Mouse (Mus musculus): ENCODE data around the gene Nrxn1. TPM values are rescaled to one million over a fixed set of nuclear protein-coding genes. Genes with fewer than 3 reads are reported as not detected.

Nrxn1 gene
- total RNA-seq, 2 experiments from 2014 or later, result 450 to 453 TPM

DNA sequence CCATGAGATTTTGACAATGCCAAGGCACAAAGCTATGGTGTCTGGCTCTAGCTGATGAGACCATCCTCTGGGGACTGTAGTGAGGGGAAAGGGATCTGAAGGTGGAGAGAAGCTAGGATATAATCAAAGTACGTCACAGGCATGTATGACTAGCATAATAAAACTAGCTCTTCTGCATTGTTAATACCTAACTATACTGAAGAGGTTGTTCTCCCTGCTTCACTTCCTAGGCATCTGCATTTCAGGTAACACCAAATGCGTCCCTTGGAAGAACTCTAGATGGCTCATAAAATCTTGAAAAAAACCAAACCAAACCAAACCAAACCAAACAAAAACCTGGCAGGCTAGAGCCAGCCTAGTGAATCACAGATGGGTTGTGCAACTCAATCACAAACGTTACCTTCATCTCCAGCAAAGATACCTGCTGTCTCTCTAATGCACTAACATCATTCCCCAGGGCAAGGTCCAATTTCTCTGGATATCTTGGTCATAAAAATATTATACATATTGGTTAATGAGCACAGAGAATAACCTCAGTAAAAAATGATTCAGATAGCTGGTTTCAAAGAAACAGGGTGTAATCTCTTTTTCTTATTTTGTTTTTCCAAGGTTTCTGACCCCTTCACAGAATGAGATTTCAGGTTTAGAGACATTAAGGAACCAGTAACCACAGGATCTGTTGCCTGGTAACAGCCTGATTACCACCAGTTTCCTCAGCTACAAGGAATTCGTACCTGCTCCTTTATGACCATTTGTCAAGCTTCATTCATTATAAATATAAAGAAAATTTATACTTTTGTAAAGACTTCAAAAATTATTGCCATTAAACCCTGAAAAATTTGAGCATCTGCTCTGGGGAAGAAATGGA is 256.5 kb downstream of the Nrxn1 start:
- no peak for DNase-seq (ENCODE audit: low spot score in 2 of 2)
- TF ChIP-seq CTCF (conservative IDR thresholded peaks at IDR 0.05), result no peak
- H3K27ac ChIP-seq, result peak overlapping the region; percentile 46; the same call in 1 of the 2 replicates
- H3K4me3 ChIP-seq, result no peak overlapping the region

GRCm38 (mm10) chr17:90818340-90818739 is 274.5 kb downstream of the Nrxn1 start:
- DNase-seq (ENCODE audit: low spot score in 2 of 2), result no peak
- H3K4me3 ChIP-seq, result no peak overlapping the region
- TF ChIP-seq CTCF (conservative IDR thresholded peaks at IDR 0.05), result no peak
- peak overlapping the region; percentile 46; the same call in 1 of the 2 replicates for H3K27ac ChIP-seq

DNA sequence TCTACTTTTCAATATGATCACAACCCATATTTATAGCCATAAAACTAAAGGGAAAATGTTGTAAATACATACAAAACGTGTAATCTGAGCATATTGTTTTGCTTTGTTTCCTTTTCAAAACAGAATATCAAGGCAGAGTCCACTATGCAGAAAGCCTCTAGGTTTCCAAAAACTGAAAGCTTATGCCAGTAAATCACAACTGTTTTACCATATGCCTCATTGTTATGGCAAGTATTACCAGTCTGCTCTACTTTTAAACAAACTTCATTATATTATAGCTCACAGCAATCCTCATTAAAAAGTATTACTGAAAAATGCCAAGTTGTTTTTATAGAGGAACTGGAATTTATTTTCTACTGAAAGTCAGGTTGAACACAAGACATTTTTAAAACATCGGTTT is 275.0 kb downstream of the Nrxn1 start:
- H3K4me3 ChIP-seq, result no peak overlapping the region
- no peak for TF ChIP-seq CTCF (conservative IDR thresholded peaks at IDR 0.05)
- H3K27ac ChIP-seq, result peak overlapping the region; percentile 46; the same call in 1 of the 2 replicates
- peak in 1 of 2 experiments; percentile 40 for DNase-seq (ENCODE audit: low spot score in 2 of 2)

DNA sequence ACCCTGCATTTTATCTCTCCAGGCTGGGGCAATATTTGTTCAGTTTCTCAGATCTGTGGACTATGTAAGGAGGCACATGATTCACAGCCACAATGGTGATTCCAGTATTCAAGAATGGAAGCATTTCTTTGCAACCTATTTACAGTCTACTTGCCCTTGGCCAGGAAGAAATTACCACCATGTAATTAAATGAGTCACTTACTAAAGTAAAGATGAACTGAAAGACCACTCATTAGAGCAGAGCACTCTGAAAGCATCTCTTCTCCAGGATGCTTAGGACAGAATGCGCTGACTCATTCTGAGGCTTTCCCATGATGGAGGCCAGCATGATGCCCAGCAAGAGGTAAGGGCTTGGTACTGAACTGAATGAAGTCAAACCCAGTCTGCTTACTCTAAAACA is 277.6 kb downstream of the Nrxn1 start:
- H3K27ac ChIP-seq, result peak overlapping the region; percentile 64

GRCm38 (mm10) chr17:90813760-90814159 is 279.1 kb downstream of the Nrxn1 start:
- DNase-seq (ENCODE audit: low spot score in 2 of 2), result peak in 1 of 2 experiments; percentile 54
- Histone ChIP-seq H3K4me3 (no peak overlapping the region), H3K27ac (peak overlapping the region; percentile 56)
- no peak for TF ChIP-seq CTCF (conservative IDR thresholded peaks at IDR 0.05)

More for the DNA sequence above, 277.6 kb downstream of the Nrxn1 start:
- no peak for DNase-seq (ENCODE audit: low spot score in 2 of 2)
- no peak overlapping the region for H3K4me3 ChIP-seq
- no peak for TF ChIP-seq CTCF (conservative IDR thresholded peaks at IDR 0.05)

- TF ChIP-seq CTCF (conservative IDR thresholded peaks at IDR 0.05), result no peak
- no peak for DNase-seq (ENCODE audit: low spot score in 2 of 2)
- Histone ChIP-seq H3K4me3 (no peak overlapping the region), H3K27ac (peak overlapping the region; percentile 56)
Measured at GRCm38 (mm10) chr17:90812485-90812884, 280.4 kb downstream of the Nrxn1 start.

GRCm38 (mm10) chr17:90809197-90810163 is 283.4 kb downstream of the Nrxn1 start:
- Histone ChIP-seq H3K4me3 (no peak overlapping the region), H3K27ac (peak overlapping the region; percentile 29)
- peak; percentile 86 for TF ChIP-seq CTCF (conservative IDR thresholded peaks at IDR 0.05)
- peak; percentile 80 to 81 for DNase-seq (ENCODE audit: low spot score in 2 of 2)

DNA sequence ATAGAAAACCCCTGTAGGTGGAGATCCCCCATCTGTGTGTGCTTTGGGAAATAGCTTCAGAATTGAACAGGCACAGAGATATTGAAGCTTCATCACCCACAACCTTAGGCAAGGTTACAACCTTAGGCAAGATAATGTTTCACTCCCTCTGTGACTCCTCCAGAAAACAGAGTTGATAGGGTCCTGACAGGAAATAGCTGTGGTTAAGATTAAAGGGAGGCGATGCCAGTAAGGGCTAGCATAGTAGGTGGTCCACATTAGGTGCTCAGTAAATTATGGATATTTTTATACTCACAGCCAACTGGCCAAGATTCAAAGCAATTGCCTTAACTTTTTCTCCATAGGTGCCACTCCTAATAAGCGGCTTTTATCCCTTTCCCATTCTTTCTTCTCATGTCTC is 284.6 kb downstream of the Nrxn1 start:
- no peak overlapping the region for H3K4me3 ChIP-seq
- H3K27ac ChIP-seq, result no peak overlapping the region
- no peak for TF ChIP-seq CTCF (conservative IDR thresholded peaks at IDR 0.05)
- DNase-seq (ENCODE audit: low spot score in 2 of 2), result no peak

- TF ChIP-seq CTCF (conservative IDR thresholded peaks at IDR 0.05), result no peak
- Histone ChIP-seq H3K27ac (no peak overlapping the region), H3K4me3 (no peak overlapping the region)
- DNase-seq (ENCODE audit: low spot score in 2 of 2), result no peak
Measured at GRCm38 (mm10) chr17:90807199-90807598, 285.7 kb downstream of the Nrxn1 start.

DNA sequence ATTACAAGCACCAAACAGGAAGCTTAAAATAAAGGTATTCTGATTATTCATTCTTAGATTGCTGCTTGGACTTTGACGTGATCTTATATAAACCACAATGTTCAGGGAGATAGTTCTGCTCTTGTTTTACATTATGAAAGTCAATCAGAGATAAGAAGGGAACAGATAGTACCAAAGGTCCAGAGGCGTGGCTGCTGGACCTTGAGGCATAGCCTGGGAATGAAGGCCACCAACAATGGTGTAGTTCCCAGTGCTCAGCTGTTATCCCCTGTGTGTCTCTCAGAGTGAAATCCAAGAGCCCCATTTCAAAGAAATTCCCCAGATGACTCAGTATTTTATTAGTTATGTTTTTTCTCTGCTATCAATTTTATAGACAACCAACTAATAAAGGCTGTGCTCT is 294.2 kb downstream of the Nrxn1 start:
- Histone ChIP-seq H3K4me3 (no peak overlapping the region), H3K27ac (no peak overlapping the region)
- no peak for DNase-seq (ENCODE audit: low spot score in 2 of 2)
- no peak for TF ChIP-seq CTCF (conservative IDR thresholded peaks at IDR 0.05)

- TF ChIP-seq CTCF (conservative IDR thresholded peaks at IDR 0.05), result no peak
Measured at GRCm38 (mm10) chr17:90797659-90798288, 295.1 kb downstream of the Nrxn1 start.

GRCm38 (mm10) chr17:90796974-90797373 is 295.9 kb downstream of the Nrxn1 start:
- no peak for DNase-seq (ENCODE audit: low spot score in 2 of 2)
- no peak for TF ChIP-seq CTCF (conservative IDR thresholded peaks at IDR 0.05)
- Histone ChIP-seq H3K4me3 (no peak overlapping the region), H3K27ac (peak overlapping the region; percentile 9; the same call in 1 of the 2 replicates)

More at GRCm38 (mm10) chr17:90797659-90798288, 295.1 kb downstream of the Nrxn1 start:
- H3K27ac ChIP-seq, result no peak overlapping the region
- no peak for DNase-seq (ENCODE audit: low spot score in 2 of 2)
- H3K4me3 ChIP-seq, result no peak overlapping the region

Data from layer of hippocampus, adult 2 months (tissue).